Mouse (Mus musculus): ENCODE data around the gene Tex26.

DNA sequence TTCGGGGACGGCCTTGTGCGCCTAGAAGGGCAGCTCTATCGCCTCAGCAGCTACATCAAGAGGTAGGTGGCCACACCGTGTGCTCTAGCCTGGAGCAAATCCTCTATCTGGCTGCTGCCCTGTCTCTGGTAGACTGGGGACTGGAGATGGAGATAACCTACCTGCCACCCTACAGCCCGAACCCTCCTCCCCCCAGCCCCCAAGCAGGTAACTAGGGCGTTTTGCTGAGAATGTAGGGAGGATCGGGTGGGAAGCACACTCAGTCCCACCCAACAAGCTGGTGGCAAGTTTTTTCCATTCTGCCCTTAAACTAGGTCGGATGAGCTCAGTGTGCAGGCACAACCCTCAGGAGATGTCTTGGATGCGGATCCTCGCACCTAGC, 27.3 kb upstream of the Tex26 start:
- TF ChIP-seq CTCF (IDR thresholded peaks at IDR 0.05): no peak
- TF ChIP-seq EP300 (IDR thresholded peaks at IDR 0.05): no peak

All from lung, postnatal 0 days (tissue).